Mouse (Mus musculus): ENCODE measurements at regions not wholly inside any gene's neighbourhood (a gene's known extent, or its start where the extent isn't known, plus 50 kb on each side); places are given as distances from the start of the nearest gene placed in this dataset.

- no peak for DNase-seq
Measured at GRCm38 (mm10) chr7:121214181-121214580, 132.7 kb downstream of the Otoa start.

GRCm38 (mm10) chr7:121215032-121215431, 133.6 kb downstream of the Otoa start:
- DNase-seq = no peak

- no peak for DNase-seq
Measured at GRCm38 (mm10) chr7:121215735-121216134, 134.3 kb downstream of the Otoa start.

- DNase-seq = no peak
Measured at GRCm38 (mm10) chr7:121218031-121218430, 136.6 kb downstream of the Otoa start.

- DNase-seq = peak; percentile 13
Measured at GRCm38 (mm10) chr7:121221158-121221557, 139.7 kb downstream of the Otoa start.

GRCm38 (mm10) chr7:121231881-121232280, 150.4 kb downstream of the Otoa start:
- no peak for DNase-seq

GRCm38 (mm10) chr7:121234831-121235230, 153.4 kb downstream of the Otoa start:
- DNase-seq = peak; percentile 48

GRCm38 (mm10) chr7:121239731-121240130, 151.9 kb upstream of the Hs3st2 start:
- DNase-seq = no peak

GRCm38 (mm10) chr7:121247845-121248244, 143.8 kb upstream of the Hs3st2 start:
- DNase-seq = no peak

GRCm38 (mm10) chr7:121257466-121257865, 134.2 kb upstream of the Hs3st2 start:
- DNase-seq = no peak

- no peak for DNase-seq
Measured at GRCm38 (mm10) chr7:121258826-121259496, 132.7 kb upstream of the Hs3st2 start.

GRCm38 (mm10) chr7:121259497-121260009, 132.1 kb upstream of the Hs3st2 start:
- no peak for DNase-seq

- no peak for DNase-seq
Measured at GRCm38 (mm10) chr7:121269358-121269757, 122.3 kb upstream of the Hs3st2 start.

GRCm38 (mm10) chr7:121280597-121280996, 111.1 kb upstream of the Hs3st2 start:
- DNase-seq = no peak

- no peak for DNase-seq
Measured at GRCm38 (mm10) chr7:121282154-121282553, 109.5 kb upstream of the Hs3st2 start.

- peak; percentile 8 for DNase-seq
Measured at GRCm38 (mm10) chr7:121289737-121290136, 101.9 kb upstream of the Hs3st2 start.

GRCm38 (mm10) chr7:121296151-121296695, 95.4 kb upstream of the Hs3st2 start:
- DNase-seq = peak; percentile 28

- no peak for DNase-seq
Measured at GRCm38 (mm10) chr7:121312961-121313587, 78.6 kb upstream of the Hs3st2 start.

- no peak for DNase-seq
Measured at GRCm38 (mm10) chr7:121314521-121314920, 77.1 kb upstream of the Hs3st2 start.

GRCm38 (mm10) chr7:121329274-121329673, 62.4 kb upstream of the Hs3st2 start:
- no peak for DNase-seq

GRCm38 (mm10) chr7:121332532-121332931, 59.1 kb upstream of the Hs3st2 start:
- no peak for DNase-seq

- DNase-seq = no peak
Measured at GRCm38 (mm10) chr7:121335390-121336109, 56.1 kb upstream of the Hs3st2 start.

- no peak for DNase-seq
Measured at GRCm38 (mm10) chr7:121339942-121340341, 51.7 kb upstream of the Hs3st2 start.

All from right cerebral cortex, postnatal 25 days (tissue).